Mouse (Mus musculus): ENCODE data around the gene Hmgn1. TPM values are rescaled to one million over a fixed set of nuclear protein-coding genes. Genes with fewer than 3 reads are reported as not detected.

Gene Hmgn1
- polyA plus RNA-seq (2016; fragmentation: Nextera tagmentation; extraction: Ambion mirVana), result 718 and 726 TPM in 2 replicates

- Histone ChIP-seq H3K9ac (replicated peaks) (peak within 1 kb of the TSS; percentile 97), H3K4me1 (peaks cover 29% of the 10 kb centered on the region), H3K4me2 (replicated peaks) (peak within 1 kb of the TSS; percentile 89), H3K27me3 (peaks cover 26% of the 10 kb centered on the region), H3K9me3 (no peaks in the 10 kb centered on the region), H3K27ac (replicated peaks) (peak within 1 kb of the TSS; percentile 99), H3K36me3 (peaks cover 36% of the 10 kb centered on the region), H3K4me3 (peak within 1 kb of the TSS; percentile 95)
- WGBS, result under 1% methylated on average over 53 of the region's 72 CpGs
- ATAC-seq (ENCODE audit: low FRiP score, low read depth), result peak; percentile 98
These were observed at the start of gene Hmgn1 for GRCm38 (mm10) chr16:96127657-96128344. Hmgn1 (minus strand) TSS chr16:96127729.

- no peak for ATAC-seq (ENCODE audit: low FRiP score, low read depth)
- Histone ChIP-seq H3K9me3 (0 out of 2 replicates have a peak, but pooled peaks cover 2% of the 10 kb centered on the region), H3K36me3 (no peaks in the 10 kb centered on the region), H3K9ac (replicated peaks) (no peak overlapping the region), H3K27ac (replicated peaks) (no peak overlapping the region), H3K4me3 (no peak overlapping the region), H3K4me1 (peaks cover 5% of the 10 kb centered on the region), H3K4me2 (replicated peaks) (no peak overlapping the region), H3K27me3 (no peaks in the 10 kb centered on the region)
- 43% methylated on average over 2 of the region's 2 CpGs for WGBS
These were observed 47.9 kb upstream of the Hmgn1 start for GRCm38 (mm10) chr16:96175399-96175798.

GRCm38 (mm10) chr16:96173648-96174047 lies 46.1 kb upstream of the Hmgn1 start:
- ATAC-seq (ENCODE audit: low FRiP score, low read depth), result no peak
- H3K9me3 ChIP-seq, result no peaks in the 10 kb centered on the region
- WGBS, result 81% methylated on average over 8 of the region's 8 CpGs
- no peak overlapping the region for H3K9ac ChIP-seq (replicated peaks)
- no peak overlapping the region for H3K4me2 ChIP-seq (replicated peaks)
- peaks cover 5% of the 10 kb centered on the region for H3K4me1 ChIP-seq
- no peaks in the 10 kb centered on the region for H3K36me3 ChIP-seq
- no peak overlapping the region for H3K4me3 ChIP-seq
- H3K27me3 ChIP-seq, result no peaks in the 10 kb centered on the region
- H3K27ac ChIP-seq (replicated peaks), result no peak overlapping the region

GRCm38 (mm10) chr16:96168837-96169236 lies 41.3 kb upstream of the Hmgn1 start:
- Histone ChIP-seq H3K4me2 (replicated peaks) (no peak overlapping the region), H3K4me1 (no peaks in the 10 kb centered on the region), H3K27ac (replicated peaks) (no peak overlapping the region), H3K9ac (replicated peaks) (no peak overlapping the region), H3K27me3 (no peaks in the 10 kb centered on the region), H3K4me3 (no peak overlapping the region), H3K9me3 (no peaks in the 10 kb centered on the region), H3K36me3 (no peaks in the 10 kb centered on the region)
- ATAC-seq (ENCODE audit: low FRiP score, low read depth), result no peak
- WGBS, result 89% methylated on average over 4 of the region's 4 CpGs

- no peak overlapping the region for H3K4me3 ChIP-seq
- no peak overlapping the region for H3K4me2 ChIP-seq (replicated peaks)
- no peaks in the 10 kb centered on the region for H3K4me1 ChIP-seq
- H3K36me3 ChIP-seq, result no peaks in the 10 kb centered on the region
- WGBS, result 88% methylated on average over 4 of the region's 4 CpGs
- no peak overlapping the region for H3K27ac ChIP-seq (replicated peaks)
- H3K9ac ChIP-seq (replicated peaks), result no peak overlapping the region
- H3K27me3 ChIP-seq, result no peaks in the 10 kb centered on the region
- no peak for ATAC-seq (ENCODE audit: low FRiP score, low read depth)
- H3K9me3 ChIP-seq, result no peaks in the 10 kb centered on the region
These were observed 38.3 kb upstream of the Hmgn1 start for GRCm38 (mm10) chr16:96165723-96166264.

- 95% methylated on average over 4 of the region's 4 CpGs for WGBS
- no peak overlapping the region for H3K4me2 ChIP-seq (replicated peaks)
These were observed 33.8 kb upstream of the Hmgn1 start for GRCm38 (mm10) chr16:96161336-96161735.

GRCm38 (mm10) chr16:96160927-96161326 lies 33.4 kb upstream of the Hmgn1 start:
- Histone ChIP-seq H3K9ac (replicated peaks) (no peak overlapping the region), H3K27me3 (0 out of 2 replicates have a peak, but pooled peaks cover 3% of the 10 kb centered on the region), H3K27ac (replicated peaks) (no peak overlapping the region), H3K4me1 (peaks cover 8% of the 10 kb centered on the region), H3K4me2 (replicated peaks) (no peak overlapping the region), H3K36me3 (0 out of 2 replicates have a peak, but pooled peaks cover 4% of the 10 kb centered on the region), H3K9me3 (no peaks in the 10 kb centered on the region), H3K4me3 (no peak overlapping the region)
- WGBS, result 82% methylated on average over 1 of the region's 1 CpGs
- ATAC-seq (ENCODE audit: low FRiP score, low read depth), result no peak

More at GRCm38 (mm10) chr16:96161336-96161735, 33.8 kb upstream of the Hmgn1 start:
- Histone ChIP-seq H3K4me1 (peaks cover 8% of the 10 kb centered on the region), H3K27ac (replicated peaks) (no peak overlapping the region), H3K9ac (replicated peaks) (no peak overlapping the region), H3K36me3 (no peaks in the 10 kb centered on the region), H3K9me3 (no peaks in the 10 kb centered on the region), H3K27me3 (0 out of 2 replicates have a peak, but pooled peaks cover 3% of the 10 kb centered on the region), H3K4me3 (no peak overlapping the region)
- ATAC-seq (ENCODE audit: low FRiP score, low read depth), result no peak

- Histone ChIP-seq H3K36me3 (peaks cover 13% of the 10 kb centered on the region), H3K27ac (replicated peaks) (peak overlapping the region; percentile 81; the same call in 1 of the 2 replicates), H3K4me2 (replicated peaks) (peak overlapping the region; percentile 97), H3K27me3 (0 out of 2 replicates have a peak, but pooled peaks cover 3% of the 10 kb centered on the region), H3K9me3 (no peaks in the 10 kb centered on the region), H3K4me3 (peak overlapping the region; percentile 58), H3K4me1 (peaks cover 8% of the 10 kb centered on the region), H3K9ac (replicated peaks) (peak overlapping the region; percentile 88)
- WGBS, result 86% methylated on average over 20 of the region's 20 CpGs
- ATAC-seq (ENCODE audit: low FRiP score, low read depth), result 0 out of 2 replicates have a peak, but pooled peaks have one; percentile 11
These were observed 32.3 kb upstream of the Hmgn1 start for GRCm38 (mm10) chr16:96159794-96160346.

- Histone ChIP-seq H3K4me3 (peak overlapping the region; percentile 58), H3K9ac (replicated peaks) (peak overlapping the region; percentile 88), H3K9me3 (no peaks in the 10 kb centered on the region), H3K27ac (replicated peaks) (peak overlapping the region; percentile 81), H3K4me1 (peaks cover 8% of the 10 kb centered on the region), H3K27me3 (0 out of 2 replicates have a peak, but pooled peaks cover 3% of the 10 kb centered on the region), H3K4me2 (replicated peaks) (peak overlapping the region; percentile 97), H3K36me3 (peaks cover 19% of the 10 kb centered on the region)
- WGBS, result 1% methylated on average over 65 of the region's 67 CpGs
- ATAC-seq (ENCODE audit: low FRiP score, low read depth), result peak; percentile 90
These were observed 31.7 kb upstream of the Hmgn1 start for GRCm38 (mm10) chr16:96159091-96159731.

- no peak for ATAC-seq (ENCODE audit: low FRiP score, low read depth)
- peaks cover 8% of the 10 kb centered on the region for H3K4me1 ChIP-seq
- H3K9me3 ChIP-seq, result no peaks in the 10 kb centered on the region
- H3K9ac ChIP-seq (replicated peaks), result peak overlapping the region; percentile 88
- H3K27me3 ChIP-seq, result 0 out of 2 replicates have a peak, but pooled peaks cover 3% of the 10 kb centered on the region
- H3K4me2 ChIP-seq (replicated peaks), result peak overlapping the region; percentile 97
- peaks cover 25% of the 10 kb centered on the region for H3K36me3 ChIP-seq
- WGBS, result 66% methylated on average over 12 of the region's 12 CpGs
- peak overlapping the region; percentile 58 for H3K4me3 ChIP-seq
- H3K27ac ChIP-seq (replicated peaks), result no peak overlapping the region; the same call in 1 of the 2 replicates
These were observed 31.1 kb upstream of the Hmgn1 start for GRCm38 (mm10) chr16:96158511-96159080.

GRCm38 (mm10) chr16:96157171-96157570 lies 29.6 kb upstream of the Hmgn1 start:
- WGBS, result 95% methylated on average over 11 of the region's 11 CpGs
- Histone ChIP-seq H3K27me3 (0 out of 2 replicates have a peak, but pooled peaks cover 3% of the 10 kb centered on the region), H3K9ac (replicated peaks) (no peak overlapping the region), H3K4me2 (replicated peaks) (no peak overlapping the region), H3K36me3 (peaks cover 38% of the 10 kb centered on the region), H3K4me3 (no peak overlapping the region), H3K27ac (replicated peaks) (no peak overlapping the region), H3K4me1 (peaks cover 8% of the 10 kb centered on the region), H3K9me3 (no peaks in the 10 kb centered on the region)
- ATAC-seq (ENCODE audit: low FRiP score, low read depth), result no peak

All from midbrain, embryonic 12.5 days (tissue).